Mouse (Mus musculus) CH12.LX (cell line): ENCODE measurements around the gene Mpped1.

Source experiments
- CHD1 ChIP-seq: IDR thresholded peaks from 2 replicates; pipeline ENCODE4 v1.6.1; 2012; ENCODE audit warnings: low read depth, low read length, improper control_type of control experiment, inconsistent platforms
- CTCF ChIP-seq, 2 experiments: IDR thresholded peaks in 1 of 2; conservative IDR thresholded peaks in 1 of 2; 2 replicates each; pipeline ENCODE4 v1.5.1; 2011 to 2012; ENCODE audit warnings: low read depth in 2 of 2, low read length in 2 of 2, improper control_type of control experiment in 1 of 2, inconsistent platforms in 1 of 2, mild to moderate bottlenecking in 1 of 2, moderate library complexity in 1 of 2
- E2F4 ChIP-seq: IDR thresholded peaks from 2 replicates; pipeline ENCODE4 v1.6.1; 2011; ENCODE audit warnings: low read depth, low read length, improper control_type of control experiment; ENCODE audit not compliant: insufficient replicate concordance
- ETS1 ChIP-seq: conservative IDR thresholded peaks from 2 replicates; pipeline ENCODE4 v1.6.1; 2012; ENCODE audit warnings: low read depth, mild to moderate bottlenecking, inconsistent platforms, low read length, improper control_type of control experiment, moderate library complexity
- IRF4 ChIP-seq: IDR thresholded peaks from 2 replicates; pipeline ENCODE4 v1.6.1; 2014; ENCODE audit warnings: low read depth, mild to moderate bottlenecking, inconsistent platforms, low read length, improper control_type of control experiment
- MAX ChIP-seq: IDR thresholded peaks from 2 replicates; pipeline ENCODE4 v1.6.1; 2011; ENCODE audit warnings: low read length, improper control_type of control experiment
- NRF1 ChIP-seq: IDR thresholded peaks from 2 replicates; pipeline ENCODE4 v1.6.1; 2014; ENCODE audit warnings: low read depth, mild to moderate bottlenecking, inconsistent platforms, low read length, improper control_type of control experiment, moderate library complexity
- POLR2AphosphoS2 ChIP-seq: IDR thresholded peaks from 2 replicates; pipeline ENCODE4 v1.6.1; 2011; ENCODE audit warnings: low read depth, low read length, improper control_type of control experiment

DNA sequence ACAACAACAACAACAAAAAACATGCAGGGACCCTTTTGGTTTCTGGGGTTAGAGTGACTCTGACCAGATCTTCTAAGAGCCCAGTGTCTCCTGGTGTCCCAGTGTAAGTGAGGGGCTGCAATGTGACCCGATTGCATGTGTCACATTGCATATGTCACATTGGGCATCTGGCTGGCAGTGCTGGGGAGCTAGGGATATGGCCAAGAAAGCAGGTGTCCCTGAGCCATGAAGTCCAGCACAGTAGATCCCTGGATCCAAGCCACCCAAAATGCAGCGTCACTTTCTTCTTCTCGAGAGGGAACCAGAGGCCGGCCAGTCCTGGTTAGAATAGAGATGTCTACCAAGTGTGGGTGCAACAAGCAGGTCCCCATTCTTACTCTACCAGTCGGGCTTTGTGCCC is 86.4 kb downstream of the Mpped1 start:
- no peak for TF ChIP-seq NRF1
- TF ChIP-seq POLR2AphosphoS2: no peak
- TF ChIP-seq MAX: no peak
- no peak for TF ChIP-seq CHD1
- TF ChIP-seq CTCF (conservative IDR thresholded peaks at IDR 0.05 in 1 of 2, IDR thresholded peaks at IDR 0.05 in 1 of 2; ENCODE audit: low read depth in 2 of 2, low read length in 2 of 2): no peak
- no peak for TF ChIP-seq IRF4
- TF ChIP-seq E2F4: no peak
- TF ChIP-seq ETS1: no peak
